Mouse (Mus musculus) lung, embryonic 16.5 days (tissue): ENCODE measurements at regions not wholly inside any gene's neighbourhood (a gene's known extent, or its start where the extent isn't known, plus 50 kb on each side); places are given as distances from the start of the nearest gene placed in this dataset.

Experiments
- ATAC-seq: fragments of 200-750 bp; cut with Nextera tagmentation; 2 replicates; pipeline ENCODE4 v1.8.0; 2017; ENCODE audit warnings: low read depth, mild to moderate bottlenecking, moderate library complexity
- H3K27ac ChIP-seq: fragments of 300-500 bp; sonication (generic); 2 replicates; pipeline ENCODE4 v1.5.1; 2014; ENCODE audit warnings: mild to moderate bottlenecking, control low read depth, low read length
- H3K27me3 ChIP-seq: fragments of 300-500 bp; sonication (generic); 2 replicates; pipeline ENCODE4 v1.6.1; 2014; ENCODE audit warnings: low read depth, low read length, mixed read lengths; ENCODE audit not compliant: control insufficient read depth, insufficient read depth
- H3K36me3 ChIP-seq: fragments of 300-500 bp; sonication (generic); 2 replicates; pipeline ENCODE4 v1.6.1; 2014; ENCODE audit warnings: low read length; ENCODE audit not compliant: control insufficient read depth, insufficient read depth
- H3K4me1 ChIP-seq: fragments of 300-500 bp; sonication (generic); replicated peaks from 2 replicates; pipeline ENCODE4 v1.6.1; 2014; ENCODE audit warnings: low read length, mixed read lengths; ENCODE audit not compliant: control insufficient read depth, insufficient read depth
- H3K4me2 ChIP-seq: fragments of 300-500 bp; sonication (generic); 2 replicates; pipeline ENCODE4 v1.6.1; 2014; ENCODE audit warnings: low read depth, low read length, control low read depth
- H3K4me3 ChIP-seq: fragments of 300-500 bp; sonication (generic); 2 replicates; pipeline ENCODE4 v1.5.1; 2014; ENCODE audit warnings: mild to moderate bottlenecking, low read length, control low read depth
- H3K9ac ChIP-seq: fragments of 300-500 bp; sonication (generic); 2 replicates; pipeline ENCODE4 v1.6.1; 2014; ENCODE audit warnings: low read length, control low read depth
- H3K9me3 ChIP-seq: fragments of 300-500 bp; sonication (generic); 2 replicates; pipeline ENCODE4 v1.6.1; 2016; ENCODE audit warnings: low read length; ENCODE audit not compliant: control insufficient read depth
- WGBS: fragments of 180-500 bp; shearing (Covaris S2); extraction: QIAGEN DNeasy Blood & Tissue Kit; methylation state at CpG from one replicate; pipeline ENCODE4 v1.1.7; 2014; 5-methylcytosine and 5-hydroxymethylcytosine counted together

- H3K9ac ChIP-seq: no peak overlapping the region
- peaks cover 11% of the 10 kb centered on the region for H3K4me1 ChIP-seq
- H3K27ac ChIP-seq: peak overlapping the region; percentile 59
- ATAC-seq: peak; percentile 99
- no peaks in the 10 kb centered on the region for H3K9me3 ChIP-seq
- H3K4me2 ChIP-seq: no peak overlapping the region
- no peaks in the 10 kb centered on the region for H3K36me3 ChIP-seq
- H3K4me3 ChIP-seq: no peak overlapping the region
- 9% methylated on average over 6 of the region's 6 CpGs for WGBS
- H3K27me3 ChIP-seq: no peaks in the 10 kb centered on the region
Observed at GRCm38 (mm10) chr11:17750345-17750744, 203.3 kb downstream of the Etaa1 start.

GRCm38 (mm10) chr11:17759224-17759623 is 194.5 kb downstream of the Etaa1 start:
- no peak overlapping the region for H3K4me2 ChIP-seq
- H3K4me1 ChIP-seq: no peaks in the 10 kb centered on the region
- H3K4me3 ChIP-seq: no peak overlapping the region
- no peaks in the 10 kb centered on the region for H3K27me3 ChIP-seq
- no peak overlapping the region for H3K27ac ChIP-seq
- WGBS: 67% methylated on average over 2 of the region's 2 CpGs
- no peak for ATAC-seq
- no peaks in the 10 kb centered on the region for H3K36me3 ChIP-seq
- H3K9me3 ChIP-seq: no peaks in the 10 kb centered on the region
- no peak overlapping the region for H3K9ac ChIP-seq

GRCm38 (mm10) chr11:17763411-17763810 is 190.3 kb downstream of the Etaa1 start:
- no peaks in the 10 kb centered on the region for H3K27me3 ChIP-seq
- no peak overlapping the region for H3K27ac ChIP-seq
- no peaks in the 10 kb centered on the region for H3K9me3 ChIP-seq
- H3K4me2 ChIP-seq: no peak overlapping the region
- H3K4me1 ChIP-seq: peaks cover 7% of the 10 kb centered on the region
- no peaks in the 10 kb centered on the region for H3K36me3 ChIP-seq
- ATAC-seq: no peak
- no peak overlapping the region for H3K4me3 ChIP-seq
- WGBS: 14% methylated on average over 1 of the region's 1 CpGs
- no peak overlapping the region for H3K9ac ChIP-seq

GRCm38 (mm10) chr11:17764146-17764545 is 189.5 kb downstream of the Etaa1 start:
- H3K9me3 ChIP-seq: no peaks in the 10 kb centered on the region
- H3K4me2 ChIP-seq: no peak overlapping the region
- peaks cover 7% of the 10 kb centered on the region for H3K4me1 ChIP-seq
- H3K36me3 ChIP-seq: no peaks in the 10 kb centered on the region
- H3K27ac ChIP-seq: no peak overlapping the region
- no peak overlapping the region for H3K4me3 ChIP-seq
- ATAC-seq: no peak
- no peak overlapping the region for H3K9ac ChIP-seq
- H3K27me3 ChIP-seq: no peaks in the 10 kb centered on the region

GRCm38 (mm10) chr11:17768345-17768759 is 185.3 kb downstream of the Etaa1 start:
- peak; percentile 87 for ATAC-seq
- no peaks in the 10 kb centered on the region for H3K9me3 ChIP-seq
- H3K36me3 ChIP-seq: no peaks in the 10 kb centered on the region
- H3K9ac ChIP-seq: no peak overlapping the region
- peaks cover 7% of the 10 kb centered on the region for H3K4me1 ChIP-seq
- no peaks in the 10 kb centered on the region for H3K27me3 ChIP-seq
- no peak overlapping the region for H3K27ac ChIP-seq
- no peak overlapping the region for H3K4me3 ChIP-seq
- no peak overlapping the region for H3K4me2 ChIP-seq

- H3K9ac ChIP-seq: no peak overlapping the region
- no peaks in the 10 kb centered on the region for H3K27me3 ChIP-seq
- peaks cover 7% of the 10 kb centered on the region for H3K4me1 ChIP-seq
- H3K36me3 ChIP-seq: no peaks in the 10 kb centered on the region
- no peaks in the 10 kb centered on the region for H3K9me3 ChIP-seq
- peak; percentile 86 for ATAC-seq
- 16% methylated on average over 4 of the region's 4 CpGs for WGBS
- H3K27ac ChIP-seq: peak overlapping the region; percentile 4
- H3K4me2 ChIP-seq: no peak overlapping the region
- H3K4me3 ChIP-seq: no peak overlapping the region
Observed at GRCm38 (mm10) chr11:17768837-17769466, 184.7 kb downstream of the Etaa1 start.

GRCm38 (mm10) chr11:17797632-17798031 is 156.0 kb downstream of the Etaa1 start:
- no peak for ATAC-seq
- no peak overlapping the region for H3K4me2 ChIP-seq
- no peaks in the 10 kb centered on the region for H3K9me3 ChIP-seq
- no peaks in the 10 kb centered on the region for H3K27me3 ChIP-seq
- H3K9ac ChIP-seq: no peak overlapping the region
- no peaks in the 10 kb centered on the region for H3K36me3 ChIP-seq
- H3K4me1 ChIP-seq: no peaks in the 10 kb centered on the region
- no peak overlapping the region for H3K27ac ChIP-seq
- H3K4me3 ChIP-seq: no peak overlapping the region

- 79% methylated on average over 3 of the region's 3 CpGs for WGBS
- H3K27ac ChIP-seq: no peak overlapping the region
Observed at GRCm38 (mm10) chr11:17807851-17808250, 145.8 kb downstream of the Etaa1 start.

GRCm38 (mm10) chr11:17811829-17812559 is 141.7 kb downstream of the Etaa1 start:
- no peak overlapping the region for H3K4me3 ChIP-seq
- no peaks in the 10 kb centered on the region for H3K36me3 ChIP-seq
- H3K27ac ChIP-seq: no peak overlapping the region
- ATAC-seq: no peak
- no peaks in the 10 kb centered on the region for H3K4me1 ChIP-seq
- 64% methylated on average over 8 of the region's 8 CpGs for WGBS
- no peaks in the 10 kb centered on the region for H3K9me3 ChIP-seq
- H3K27me3 ChIP-seq: no peaks in the 10 kb centered on the region
- no peak overlapping the region for H3K4me2 ChIP-seq
- H3K9ac ChIP-seq: no peak overlapping the region

More at GRCm38 (mm10) chr11:17807851-17808250, 145.8 kb downstream of the Etaa1 start:
- no peak overlapping the region for H3K4me3 ChIP-seq
- no peak for ATAC-seq
- no peaks in the 10 kb centered on the region for H3K4me1 ChIP-seq
- H3K4me2 ChIP-seq: no peak overlapping the region
- no peaks in the 10 kb centered on the region for H3K27me3 ChIP-seq
- H3K9me3 ChIP-seq: no peaks in the 10 kb centered on the region
- H3K9ac ChIP-seq: no peak overlapping the region
- no peaks in the 10 kb centered on the region for H3K36me3 ChIP-seq
